Mouse (Mus musculus): Measurements from ENCODE around the gene Arhgef12. TPM values are rescaled to one million over a fixed set of nuclear protein-coding genes. Genes with fewer than 3 reads are reported as not detected.

Arhgef12 gene
- polyA plus RNA-seq, 1 experiment: 63.4 TPM

- TF ChIP-seq POLR2A (IDR thresholded peaks at IDR 0.05; ENCODE audit: extremely low read depth, insufficient read depth, low read length) (no peak), CTCF (IDR thresholded peaks at IDR 0.05; ENCODE audit: extremely low read depth, insufficient read depth, low read length) (no peak)
- peak overlapping the region; percentile 84 for H3K27ac ChIP-seq (ENCODE audit: insufficient read depth, low read length)
- peaks cover 14% of the 10 kb centered on the region for H3K4me1 ChIP-seq (ENCODE audit: control insufficient read depth, insufficient read depth, low read length)
- H3K4me3 ChIP-seq (ENCODE audit: insufficient read depth, low read length): peak overlapping the region; percentile 79
Observed at GRCm38 (mm10) chr9:43104873-43105663, 2.0 kb downstream of the Arhgef12 start.

DNA sequence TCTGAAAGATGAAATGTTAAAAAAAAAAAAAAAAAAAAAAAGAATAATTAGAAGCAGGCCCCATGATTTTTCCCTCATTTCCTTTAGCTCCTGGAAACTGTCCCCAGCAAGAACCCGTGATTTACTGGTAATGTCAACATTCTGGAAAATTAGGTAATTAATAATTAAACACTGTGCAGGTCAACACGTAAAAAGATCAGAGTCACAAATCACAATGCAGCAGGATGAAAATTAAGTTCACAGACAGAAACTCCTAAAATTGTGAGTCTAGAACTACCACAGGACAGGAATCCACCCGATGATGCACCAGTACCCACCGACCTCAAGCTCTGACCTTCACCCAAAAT lies 2.5 kb downstream of the Arhgef12 start:
- peaks cover 14% of the 10 kb centered on the region for H3K4me1 ChIP-seq (ENCODE audit: control insufficient read depth, insufficient read depth, low read length)
- H3K27ac ChIP-seq (ENCODE audit: insufficient read depth, low read length): peak overlapping the region; percentile 84
- TF ChIP-seq POLR2A (IDR thresholded peaks at IDR 0.05; ENCODE audit: extremely low read depth, insufficient read depth, low read length) (no peak), CTCF (IDR thresholded peaks at IDR 0.05; ENCODE audit: extremely low read depth, insufficient read depth, low read length) (no peak)
- H3K4me3 ChIP-seq (ENCODE audit: insufficient read depth, low read length): peak overlapping the region; percentile 79

DNA sequence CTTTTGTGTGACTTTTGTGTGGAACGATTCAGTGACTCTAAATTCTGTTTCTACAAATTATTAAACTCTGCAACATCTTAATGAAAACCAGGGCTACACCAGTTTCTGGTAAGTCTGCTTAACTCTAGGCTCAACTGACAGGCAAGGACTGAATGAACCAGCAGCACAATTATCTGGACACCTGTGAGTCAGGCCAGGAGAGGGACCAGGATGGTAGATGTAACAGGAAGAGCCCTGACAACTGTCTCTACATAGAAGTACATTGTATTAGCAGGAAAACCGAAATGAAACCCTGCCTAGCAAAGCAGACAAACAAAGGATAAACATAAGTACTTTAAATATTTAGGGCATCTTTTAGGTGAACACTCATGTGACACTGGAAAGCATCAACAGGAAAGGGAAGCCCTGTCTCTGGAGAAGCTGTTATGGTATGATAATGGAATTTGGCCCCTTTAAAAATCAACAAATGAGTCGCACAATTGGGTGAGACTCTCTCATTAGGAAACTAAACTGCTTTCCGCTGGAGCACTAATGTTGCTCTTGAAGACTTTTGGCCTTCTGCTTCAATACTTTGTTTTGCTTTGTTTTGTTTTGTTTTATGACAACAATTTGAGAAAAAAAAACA lies 3.3 kb downstream of the Arhgef12 start:
- H3K4me1 ChIP-seq (ENCODE audit: control insufficient read depth, insufficient read depth, low read length): peaks cover 15% of the 10 kb centered on the region
- TF ChIP-seq POLR2A (IDR thresholded peaks at IDR 0.05; ENCODE audit: extremely low read depth, insufficient read depth, low read length): no peak
- no peak for TF ChIP-seq CTCF (IDR thresholded peaks at IDR 0.05; ENCODE audit: extremely low read depth, insufficient read depth, low read length)
- H3K4me3 ChIP-seq (ENCODE audit: insufficient read depth, low read length): peak overlapping the region; percentile 79
- H3K27ac ChIP-seq (ENCODE audit: insufficient read depth, low read length): no peak overlapping the region

DNA sequence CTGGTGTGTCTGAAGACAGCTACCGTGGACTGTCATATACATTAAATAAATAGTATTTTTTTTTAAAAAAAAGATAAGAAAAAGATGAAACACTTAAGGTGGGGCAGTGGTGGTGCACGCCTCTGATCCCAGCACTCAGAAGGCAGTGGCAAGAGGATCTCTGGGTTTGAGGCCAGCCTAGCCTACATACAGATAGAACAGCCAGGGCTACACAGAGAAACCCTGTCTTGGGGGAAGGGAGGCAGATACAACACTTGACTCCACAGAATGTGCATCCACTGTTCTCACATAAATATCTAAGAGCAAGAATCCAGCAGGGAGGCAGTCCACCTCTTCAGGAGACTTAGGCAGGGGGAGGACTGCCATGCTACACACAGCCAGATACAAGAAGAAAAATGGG lies 4.1 kb downstream of the Arhgef12 start:
- Histone ChIP-seq H3K4me3 (ENCODE audit: insufficient read depth, low read length) (peak overlapping the region; percentile 22), H3K27ac (ENCODE audit: insufficient read depth, low read length) (no peak overlapping the region), H3K4me1 (ENCODE audit: control insufficient read depth, insufficient read depth, low read length) (peaks cover 14% of the 10 kb centered on the region)
- TF ChIP-seq POLR2A (IDR thresholded peaks at IDR 0.05; ENCODE audit: extremely low read depth, insufficient read depth, low read length) (no peak), CTCF (IDR thresholded peaks at IDR 0.05; ENCODE audit: extremely low read depth, insufficient read depth, low read length) (no peak)

- Histone ChIP-seq H3K27ac (ENCODE audit: insufficient read depth, low read length) (no peak overlapping the region), H3K4me3 (ENCODE audit: insufficient read depth, low read length) (no peak overlapping the region; the same call in 1 of the 2 replicates), H3K4me1 (ENCODE audit: control insufficient read depth, insufficient read depth, low read length) (peaks cover 15% of the 10 kb centered on the region)
- TF ChIP-seq CTCF (IDR thresholded peaks at IDR 0.05; ENCODE audit: extremely low read depth, insufficient read depth, low read length) (no peak), POLR2A (IDR thresholded peaks at IDR 0.05; ENCODE audit: extremely low read depth, insufficient read depth, low read length) (no peak)
Observed at GRCm38 (mm10) chr9:43101936-43102595, 5.0 kb downstream of the Arhgef12 start.

- no peak overlapping the region for H3K27ac ChIP-seq (ENCODE audit: insufficient read depth, low read length)
- H3K4me3 ChIP-seq (ENCODE audit: insufficient read depth, low read length): no peak overlapping the region
- H3K4me1 ChIP-seq (ENCODE audit: control insufficient read depth, insufficient read depth, low read length): peaks cover 20% of the 10 kb centered on the region
- no peak for TF ChIP-seq POLR2A (IDR thresholded peaks at IDR 0.05; ENCODE audit: extremely low read depth, insufficient read depth, low read length)
- no peak for TF ChIP-seq CTCF (IDR thresholded peaks at IDR 0.05; ENCODE audit: extremely low read depth, insufficient read depth, low read length)
Observed at GRCm38 (mm10) chr9:43098922-43099321, 8.1 kb downstream of the Arhgef12 start.

DNA sequence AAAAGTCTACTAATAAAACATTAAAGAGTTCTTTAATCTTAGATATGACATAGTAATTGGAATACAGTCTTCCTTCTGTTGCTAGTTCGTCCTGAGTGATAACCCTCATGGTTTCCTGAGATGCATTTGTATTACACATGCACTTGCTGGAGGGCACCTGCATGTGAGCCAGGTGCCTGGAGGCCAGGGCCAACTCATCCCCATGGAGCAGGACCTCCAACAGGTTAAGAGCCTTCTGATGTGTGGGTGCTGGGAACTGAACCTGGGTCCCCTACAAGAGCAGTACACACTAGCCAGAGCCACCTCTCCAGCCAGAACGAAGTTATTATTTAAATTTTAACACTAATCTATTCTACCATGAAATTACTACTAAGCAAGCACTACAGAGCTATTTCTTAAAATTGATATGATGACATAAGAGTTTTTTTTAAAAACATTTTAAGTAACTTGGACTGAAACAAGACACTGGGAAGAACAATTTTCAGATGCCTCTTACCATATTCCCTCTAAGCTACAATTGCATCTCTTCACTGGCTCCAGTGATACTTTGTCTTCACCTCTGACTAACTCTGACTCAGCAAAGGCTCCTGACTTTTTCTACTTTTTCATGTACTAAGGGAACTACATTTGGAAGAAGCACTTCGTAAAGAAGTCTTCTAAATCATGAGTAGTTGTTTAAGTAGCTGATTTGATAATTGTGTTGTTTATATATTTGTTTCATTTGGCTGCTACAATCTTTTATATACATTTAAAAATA lies 9.1 kb downstream of the Arhgef12 start:
- TF ChIP-seq POLR2A (IDR thresholded peaks at IDR 0.05; ENCODE audit: extremely low read depth, insufficient read depth, low read length): no peak
- TF ChIP-seq CTCF (IDR thresholded peaks at IDR 0.05; ENCODE audit: extremely low read depth, insufficient read depth, low read length): no peak
- no peak overlapping the region for H3K4me3 ChIP-seq (ENCODE audit: insufficient read depth, low read length)
- H3K27ac ChIP-seq (ENCODE audit: insufficient read depth, low read length): no peak overlapping the region
- H3K4me1 ChIP-seq (ENCODE audit: control insufficient read depth, insufficient read depth, low read length): peaks cover 18% of the 10 kb centered on the region

DNA sequence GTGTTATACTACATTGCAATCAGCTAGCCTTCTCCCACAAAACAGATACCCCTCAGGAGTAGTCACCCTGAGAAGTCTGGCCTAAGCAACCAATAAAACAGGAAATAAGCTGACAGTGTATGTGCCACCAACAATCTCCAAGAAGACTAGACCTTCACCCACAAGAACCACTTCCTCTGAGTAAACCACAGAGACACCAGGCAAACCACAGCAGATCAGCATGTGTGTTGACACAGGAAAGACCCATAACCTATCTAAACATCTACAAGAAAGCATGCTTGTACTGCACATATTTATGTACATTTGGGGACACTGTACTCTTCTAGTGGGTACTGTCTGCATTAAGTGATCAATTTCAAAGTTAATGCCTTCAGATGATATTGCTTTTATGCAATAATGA lies 10.7 kb downstream of the Arhgef12 start:
- TF ChIP-seq POLR2A (IDR thresholded peaks at IDR 0.05; ENCODE audit: extremely low read depth, insufficient read depth, low read length) (no peak), CTCF (IDR thresholded peaks at IDR 0.05; ENCODE audit: extremely low read depth, insufficient read depth, low read length) (no peak)
- no peak overlapping the region for H3K27ac ChIP-seq (ENCODE audit: insufficient read depth, low read length)
- H3K4me3 ChIP-seq (ENCODE audit: insufficient read depth, low read length): no peak overlapping the region
- peaks cover 17% of the 10 kb centered on the region for H3K4me1 ChIP-seq (ENCODE audit: control insufficient read depth, insufficient read depth, low read length)

DNA sequence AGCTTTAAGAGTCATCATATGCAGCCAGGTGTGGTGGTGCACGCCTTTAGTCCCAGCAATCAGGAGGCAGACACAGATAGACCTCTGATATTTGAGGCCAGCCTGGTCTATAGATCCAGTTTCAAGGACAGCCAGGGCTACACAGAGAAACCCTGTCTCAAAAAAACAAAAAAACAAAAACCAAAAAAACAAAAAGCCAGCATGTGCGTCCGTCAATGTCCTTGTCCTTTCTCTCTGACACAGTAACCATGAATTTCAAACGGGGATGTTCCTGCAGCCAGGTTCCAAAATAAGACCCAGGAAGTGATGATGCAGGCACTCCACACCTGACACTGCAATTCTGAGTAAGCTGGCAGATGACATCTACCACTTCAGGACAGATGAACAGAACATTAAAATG lies 12.2 kb downstream of the Arhgef12 start:
- no peak overlapping the region for H3K4me3 ChIP-seq (ENCODE audit: insufficient read depth, low read length)
- H3K4me1 ChIP-seq (ENCODE audit: control insufficient read depth, insufficient read depth, low read length): peaks cover 17% of the 10 kb centered on the region
- H3K27ac ChIP-seq (ENCODE audit: insufficient read depth, low read length): no peak overlapping the region
- TF ChIP-seq CTCF (IDR thresholded peaks at IDR 0.05; ENCODE audit: extremely low read depth, insufficient read depth, low read length) (no peak), POLR2A (IDR thresholded peaks at IDR 0.05; ENCODE audit: extremely low read depth, insufficient read depth, low read length) (no peak)

Measured in cortical plate, adult 2 months (tissue).